Mouse (Mus musculus): ENCODE measurements around the gene Wdr37. TPM values are rescaled to one million over a fixed set of nuclear protein-coding genes. Genes with fewer than 3 reads are reported as not detected.

The Wdr37 gene
- polyA plus RNA-seq, 1 experiment from 2014 or later = 21.3 TPM

DNA sequence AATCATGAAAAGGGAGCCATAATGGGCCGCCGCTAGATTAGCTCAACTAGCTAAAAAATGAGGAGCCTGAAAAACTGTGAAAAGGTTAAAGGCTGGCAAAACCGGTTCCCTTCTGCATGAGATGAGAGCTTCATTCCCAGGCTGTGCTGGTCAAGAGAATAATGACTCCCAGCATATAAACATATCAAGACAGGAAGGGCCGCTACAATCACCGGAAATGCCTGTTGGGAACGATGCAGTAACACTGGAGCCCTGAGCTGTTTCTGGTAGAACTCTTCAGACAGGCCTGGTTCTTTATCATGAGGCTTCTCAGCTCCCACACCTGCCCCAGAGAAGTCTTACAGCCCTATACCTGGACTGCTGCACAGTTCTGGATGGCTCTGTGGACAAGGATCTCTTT, 31.8 kb downstream of the Wdr37 start:
- Histone ChIP-seq H3K4me1 (no peaks in the 10 kb centered on the region), H3K36me3 (peaks cover 82% of the 10 kb centered on the region), H3K9me3 (no peaks in the 10 kb centered on the region), H3K4me2 (no peak overlapping the region), H3K4me3 (no peak overlapping the region), H3K9ac (no peak overlapping the region), H3K27ac (no peak overlapping the region), H3K27me3 (no peaks in the 10 kb centered on the region)
- no peak for ATAC-seq (ENCODE audit: insufficient number of reproducible peaks, insufficient read depth, low FRiP score, low TSS enrichment, low read depth)
- 90% methylated on average over 6 of the region's 6 CpGs for WGBS

DNA sequence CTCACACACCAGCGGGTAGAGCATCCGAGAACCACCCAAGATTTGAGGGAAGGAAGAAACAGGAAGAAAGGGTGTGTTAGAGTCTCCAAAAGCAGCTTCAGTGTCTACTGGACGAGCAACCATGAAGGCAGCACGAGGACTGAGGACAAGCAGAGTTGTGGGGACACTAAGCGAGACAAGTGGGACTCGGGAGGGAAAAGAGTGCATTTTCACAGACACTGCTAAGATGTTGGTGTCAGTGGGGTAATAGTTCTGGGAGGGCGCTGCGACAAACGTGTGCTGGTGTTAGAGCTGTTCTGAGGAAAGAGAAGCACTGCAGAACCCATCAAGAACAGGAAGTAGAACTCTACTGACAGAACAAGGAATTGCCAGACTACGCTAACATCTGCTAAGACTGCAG, 32.6 kb downstream of the Wdr37 start:
- no peaks in the 10 kb centered on the region for H3K9me3 ChIP-seq
- no peak for ATAC-seq (ENCODE audit: insufficient number of reproducible peaks, insufficient read depth, low FRiP score, low TSS enrichment, low read depth)
- H3K4me1 ChIP-seq = no peaks in the 10 kb centered on the region
- H3K4me2 ChIP-seq = no peak overlapping the region
- 93% methylated on average over 10 of the region's 10 CpGs for WGBS
- H3K36me3 ChIP-seq = peaks cover 87% of the 10 kb centered on the region
- H3K9ac ChIP-seq = no peak overlapping the region
- no peak overlapping the region for H3K4me3 ChIP-seq
- no peak overlapping the region for H3K27ac ChIP-seq
- no peaks in the 10 kb centered on the region for H3K27me3 ChIP-seq

DNA sequence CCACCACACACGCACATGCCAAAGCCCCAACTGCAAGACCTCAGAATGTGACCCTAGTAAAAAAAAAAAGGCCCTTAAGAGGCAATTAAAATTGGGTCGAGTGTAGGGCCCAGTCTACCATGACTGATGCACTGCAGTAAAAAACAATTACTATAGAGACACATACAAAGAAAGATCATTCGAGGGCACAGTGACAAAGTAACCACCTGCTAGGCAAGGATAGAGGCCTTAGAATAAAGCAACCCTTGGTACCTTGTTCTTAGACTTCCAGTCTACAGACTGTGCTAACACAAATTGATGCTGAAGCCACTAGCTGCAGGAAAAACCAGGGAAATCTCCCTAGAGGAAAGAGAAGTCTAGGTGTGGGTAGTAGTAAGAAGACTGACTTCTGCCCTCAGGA, 33.3 kb downstream of the Wdr37 start:
- no peak for ATAC-seq (ENCODE audit: insufficient number of reproducible peaks, insufficient read depth, low FRiP score, low TSS enrichment, low read depth)
- no peak overlapping the region for H3K4me2 ChIP-seq
- H3K4me3 ChIP-seq = no peak overlapping the region
- no peaks in the 10 kb centered on the region for H3K27me3 ChIP-seq
- no peak overlapping the region for H3K27ac ChIP-seq
- H3K9ac ChIP-seq = no peak overlapping the region
- peaks cover 88% of the 10 kb centered on the region for H3K36me3 ChIP-seq
- WGBS = 80% methylated on average over 3 of the region's 3 CpGs
- no peaks in the 10 kb centered on the region for H3K9me3 ChIP-seq
- no peaks in the 10 kb centered on the region for H3K4me1 ChIP-seq

DNA sequence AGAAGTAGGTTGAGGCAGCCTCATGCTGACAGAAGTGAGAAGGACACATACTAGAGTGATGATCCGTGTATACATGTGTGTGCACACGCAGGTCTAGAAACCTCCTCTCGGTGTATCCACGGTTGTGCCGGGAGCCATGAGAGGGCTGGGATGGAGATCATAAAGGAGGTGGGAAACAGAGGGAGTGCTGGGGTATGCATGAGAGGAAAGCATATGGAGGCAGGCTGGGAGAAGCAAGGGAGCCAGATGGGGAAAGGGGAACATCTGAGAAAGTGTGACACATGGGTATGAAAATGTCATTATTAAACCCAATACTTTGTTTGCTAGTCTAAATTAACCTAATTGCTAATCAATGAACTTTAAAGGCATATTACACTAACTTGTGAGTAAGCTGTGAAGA, 37.1 kb downstream of the Wdr37 start:
- Histone ChIP-seq H3K4me2 (no peak overlapping the region), H3K4me3 (no peak overlapping the region), H3K4me1 (no peaks in the 10 kb centered on the region; the same call in 1 of the 2 replicates), H3K9me3 (no peaks in the 10 kb centered on the region), H3K27me3 (no peaks in the 10 kb centered on the region), H3K9ac (no peak overlapping the region), H3K27ac (no peak overlapping the region), H3K36me3 (peaks cover 66% of the 10 kb centered on the region)
- 91% methylated on average over 5 of the region's 5 CpGs for WGBS
- ATAC-seq (ENCODE audit: insufficient number of reproducible peaks, insufficient read depth, low FRiP score, low TSS enrichment, low read depth) = no peak

DNA sequence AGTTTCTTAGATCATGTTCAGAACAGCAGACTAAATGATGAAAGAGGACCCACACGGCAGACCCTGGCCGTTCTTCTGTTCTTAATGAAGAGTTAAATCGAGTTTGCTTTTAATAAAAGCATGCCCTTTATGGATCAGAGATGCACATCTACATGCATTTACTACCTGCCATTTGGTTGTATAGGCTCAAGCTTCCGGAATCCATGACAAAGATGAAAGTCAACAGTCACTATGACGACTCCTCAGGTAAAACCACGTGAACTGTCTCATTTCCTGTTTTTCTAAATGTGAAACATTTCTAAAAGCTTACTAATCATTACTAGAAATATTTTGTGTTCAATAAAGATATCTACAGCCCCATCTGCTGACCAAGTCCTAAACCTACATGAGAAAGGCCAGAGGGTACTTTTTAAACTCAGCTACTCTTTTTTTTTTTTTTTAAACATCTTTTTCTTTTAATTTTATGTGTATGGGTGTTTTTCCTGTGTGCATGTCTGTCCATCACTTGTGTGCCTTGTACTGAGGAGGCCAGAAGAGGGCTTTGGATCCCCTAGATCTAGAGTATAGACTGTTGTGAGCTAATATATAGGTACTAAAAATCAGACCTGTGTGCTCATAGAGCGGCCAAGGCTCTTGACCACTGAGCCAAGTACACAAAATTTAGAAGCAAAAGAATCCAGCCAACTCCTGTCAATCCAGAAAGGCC, 40.0 kb downstream of the Wdr37 start:
- Histone ChIP-seq H3K4me3 (no peak overlapping the region), H3K9me3 (no peaks in the 10 kb centered on the region), H3K4me1 (no peaks in the 10 kb centered on the region; the same call in 1 of the 2 replicates), H3K27ac (no peak overlapping the region), H3K36me3 (peaks cover 64% of the 10 kb centered on the region), H3K27me3 (no peaks in the 10 kb centered on the region), H3K4me2 (no peak overlapping the region), H3K9ac (no peak overlapping the region)
- ATAC-seq (ENCODE audit: insufficient number of reproducible peaks, insufficient read depth, low FRiP score, low TSS enrichment, low read depth) = no peak
- 71% methylated on average over 7 of the region's 7 CpGs for WGBS

DNA sequence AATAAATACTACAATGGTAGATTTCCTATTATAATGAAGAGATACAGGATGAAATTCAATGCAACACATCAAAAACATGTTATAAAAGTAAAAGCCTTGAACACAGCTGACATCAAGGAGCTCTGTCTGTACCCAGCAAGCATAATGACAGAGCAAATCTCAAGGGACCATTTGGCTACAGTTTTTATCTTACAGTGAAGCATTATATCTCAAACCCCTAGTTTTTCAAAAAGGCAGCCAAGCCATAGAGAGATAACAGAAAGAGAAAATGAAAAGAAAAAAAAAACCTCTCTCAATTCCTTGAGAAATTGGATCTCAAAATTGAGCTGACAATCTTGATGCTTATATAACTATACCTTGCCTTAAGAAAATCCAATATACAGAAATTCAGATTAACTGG, 41.0 kb downstream of the Wdr37 start:
- Histone ChIP-seq H3K4me2 (no peak overlapping the region), H3K27me3 (no peaks in the 10 kb centered on the region), H3K4me1 (no peaks in the 10 kb centered on the region; the same call in 1 of the 2 replicates), H3K9ac (no peak overlapping the region), H3K27ac (no peak overlapping the region), H3K36me3 (peaks cover 60% of the 10 kb centered on the region), H3K9me3 (no peaks in the 10 kb centered on the region), H3K4me3 (no peak overlapping the region)
- no peak for ATAC-seq (ENCODE audit: insufficient number of reproducible peaks, insufficient read depth, low FRiP score, low TSS enrichment, low read depth)

DNA sequence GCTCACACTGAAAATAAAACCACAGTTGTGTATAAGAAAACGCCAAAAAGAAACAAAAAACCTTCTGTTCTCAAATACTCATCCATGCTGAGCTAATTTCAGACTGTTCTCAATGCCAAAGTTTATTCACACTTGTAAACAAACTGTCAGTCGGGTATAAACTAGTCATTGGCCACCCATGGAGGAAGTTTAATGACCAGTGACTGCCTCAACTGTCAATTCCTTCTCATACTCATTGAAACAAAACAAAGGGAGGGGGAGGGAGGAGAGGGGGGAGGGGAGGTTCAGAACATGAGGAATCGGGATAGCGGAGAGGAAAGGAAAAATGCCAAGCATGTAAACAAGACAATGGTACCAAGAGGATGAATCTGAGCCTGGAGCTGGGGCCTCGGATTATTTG, 41.9 kb downstream of the Wdr37 start:
- H3K4me1 ChIP-seq = no peaks in the 10 kb centered on the region; the same call in 1 of the 2 replicates
- H3K27me3 ChIP-seq = no peaks in the 10 kb centered on the region
- H3K9ac ChIP-seq = no peak overlapping the region
- no peak overlapping the region for H3K27ac ChIP-seq
- no peak for ATAC-seq (ENCODE audit: insufficient number of reproducible peaks, insufficient read depth, low FRiP score, low TSS enrichment, low read depth)
- H3K9me3 ChIP-seq = no peaks in the 10 kb centered on the region
- H3K4me2 ChIP-seq = no peak overlapping the region
- H3K4me3 ChIP-seq = no peak overlapping the region
- WGBS = 62% methylated on average over 5 of the region's 5 CpGs
- H3K36me3 ChIP-seq = peaks cover 53% of the 10 kb centered on the region

DNA sequence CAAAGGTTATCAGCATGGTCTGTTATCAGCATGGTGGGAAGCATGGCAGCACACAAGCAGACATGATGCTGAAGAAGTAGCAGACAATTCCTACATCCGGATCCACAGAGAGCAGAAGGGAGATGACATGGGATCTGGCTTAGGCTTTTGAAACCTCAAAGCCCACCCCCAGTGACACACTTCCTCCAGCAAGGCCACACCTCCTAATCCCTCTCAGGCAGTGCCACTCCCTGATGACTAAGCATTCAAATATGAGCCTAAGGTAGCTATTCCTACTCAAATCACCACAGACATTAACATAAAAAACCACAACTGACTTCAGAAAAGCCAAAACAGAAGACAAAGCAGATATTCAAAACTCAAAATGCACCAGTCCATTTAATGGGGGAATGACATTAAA, 42.8 kb downstream of the Wdr37 start:
- Histone ChIP-seq H3K27me3 (no peaks in the 10 kb centered on the region), H3K9ac (no peak overlapping the region), H3K27ac (no peak overlapping the region), H3K9me3 (no peaks in the 10 kb centered on the region), H3K4me2 (no peak overlapping the region), H3K4me3 (no peak overlapping the region), H3K4me1 (no peaks in the 10 kb centered on the region; the same call in 1 of the 2 replicates), H3K36me3 (peaks cover 44% of the 10 kb centered on the region)
- WGBS = 85% methylated on average over 1 of the region's 1 CpGs
- no peak for ATAC-seq (ENCODE audit: insufficient number of reproducible peaks, insufficient read depth, low FRiP score, low TSS enrichment, low read depth)

DNA sequence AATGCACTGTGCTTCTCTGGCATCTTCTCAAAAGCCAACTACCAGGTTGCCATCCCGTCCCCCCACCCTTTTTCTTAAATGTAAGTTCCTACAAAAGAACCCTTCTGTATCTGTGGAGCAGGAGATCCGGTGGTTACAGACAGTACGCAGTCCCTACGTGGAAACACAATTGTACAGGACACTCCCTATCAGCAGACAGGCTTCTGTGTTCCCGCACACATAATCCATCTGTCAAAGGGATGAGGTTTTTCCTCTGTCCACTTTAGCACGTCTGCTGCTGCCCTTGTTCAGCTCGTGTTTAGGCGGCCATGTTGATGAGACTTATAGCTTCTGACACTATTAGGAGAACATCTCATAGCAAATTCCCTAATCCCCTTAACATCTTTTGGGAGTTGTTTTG, 48.2 kb downstream of the Wdr37 start:
- Histone ChIP-seq H3K9ac (no peak overlapping the region), H3K36me3 (peaks cover 57% of the 10 kb centered on the region)

DNA sequence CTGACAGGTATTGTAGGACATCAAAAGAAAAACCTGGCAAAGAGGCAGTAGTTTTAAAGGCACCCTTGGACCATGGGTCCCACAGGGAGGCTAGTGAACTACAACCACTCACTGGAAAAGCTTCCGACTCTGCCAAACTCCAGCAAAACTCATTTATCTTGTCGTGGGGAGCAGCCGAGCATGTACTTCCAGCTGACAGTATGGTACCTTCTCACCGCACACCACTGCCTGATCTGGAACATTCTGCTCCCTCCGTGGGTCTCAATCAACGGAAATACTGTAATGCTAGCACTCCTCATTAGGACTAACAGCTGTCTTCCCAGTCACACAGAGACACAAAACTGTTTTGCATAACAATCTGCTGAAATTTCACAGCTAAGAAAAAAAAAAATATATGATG, 48.6 kb downstream of the Wdr37 start:
- no peak for ATAC-seq (ENCODE audit: insufficient number of reproducible peaks, insufficient read depth, low FRiP score, low TSS enrichment, low read depth)
- Histone ChIP-seq H3K27me3 (no peaks in the 10 kb centered on the region), H3K9ac (no peak overlapping the region), H3K4me2 (no peak overlapping the region), H3K36me3 (peaks cover 57% of the 10 kb centered on the region), H3K9me3 (no peaks in the 10 kb centered on the region), H3K27ac (no peak overlapping the region), H3K4me1 (no peaks in the 10 kb centered on the region), H3K4me3 (no peak overlapping the region)
- 90% methylated on average over 6 of the region's 6 CpGs for WGBS

More for the DNA sequence above, 48.2 kb downstream of the Wdr37 start:
- H3K27me3 ChIP-seq = no peaks in the 10 kb centered on the region
- H3K4me2 ChIP-seq = no peak overlapping the region
- 91% methylated on average over 8 of the region's 8 CpGs for WGBS
- H3K9me3 ChIP-seq = no peaks in the 10 kb centered on the region
- no peaks in the 10 kb centered on the region for H3K4me1 ChIP-seq
- no peak overlapping the region for H3K27ac ChIP-seq
- no peak for ATAC-seq (ENCODE audit: insufficient number of reproducible peaks, insufficient read depth, low FRiP score, low TSS enrichment, low read depth)
- H3K4me3 ChIP-seq = no peak overlapping the region

DNA sequence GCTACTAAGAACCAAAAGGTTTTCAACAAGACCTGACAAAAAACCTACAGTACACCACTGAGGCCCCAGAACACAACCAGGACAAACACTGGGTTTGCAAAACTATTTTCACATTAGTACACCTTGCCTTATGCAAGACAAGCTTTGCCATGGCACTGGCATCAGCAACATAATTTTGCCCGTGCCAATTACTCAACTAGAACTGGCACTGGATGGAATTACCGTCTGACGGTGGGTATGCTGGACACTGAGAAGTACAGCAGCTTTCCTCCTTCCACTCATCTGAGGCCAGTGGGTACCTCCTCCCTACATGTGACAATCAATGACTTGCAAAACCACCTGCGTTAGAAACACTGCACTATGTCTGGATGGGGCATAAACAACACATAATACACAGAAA, 49.5 kb downstream of the Wdr37 start:
- H3K27me3 ChIP-seq = no peaks in the 10 kb centered on the region
- H3K9me3 ChIP-seq = no peaks in the 10 kb centered on the region
- no peak overlapping the region for H3K4me2 ChIP-seq
- H3K9ac ChIP-seq = no peak overlapping the region
- ATAC-seq (ENCODE audit: insufficient number of reproducible peaks, insufficient read depth, low FRiP score, low TSS enrichment, low read depth) = no peak
- no peak overlapping the region for H3K4me3 ChIP-seq
- no peak overlapping the region for H3K27ac ChIP-seq
- 92% methylated on average over 4 of the region's 4 CpGs for WGBS
- peaks cover 62% of the 10 kb centered on the region for H3K36me3 ChIP-seq
- H3K4me1 ChIP-seq = no peaks in the 10 kb centered on the region

DNA sequence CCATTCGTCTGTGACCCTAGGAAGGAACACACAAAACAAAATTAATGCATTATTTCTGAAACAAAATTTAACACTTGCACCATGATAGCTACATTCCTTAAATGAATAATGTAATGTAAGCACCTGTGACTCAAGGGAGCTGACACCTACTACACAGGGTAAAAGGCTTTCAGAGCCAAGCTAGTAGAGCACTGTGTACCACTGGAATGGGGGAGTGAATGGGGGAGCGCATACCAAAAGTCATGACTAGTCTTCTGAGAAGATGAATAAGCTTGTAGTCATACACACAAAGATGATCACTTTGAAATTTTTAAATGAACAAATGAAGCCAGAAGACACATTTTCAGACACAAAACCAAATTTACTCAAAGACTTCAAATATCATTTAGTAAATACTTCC, 65.8 kb downstream of the Wdr37 start:
- Histone ChIP-seq H3K27me3 (no peaks in the 10 kb centered on the region), H3K4me2 (no peak overlapping the region), H3K36me3 (peaks cover 23% of the 10 kb centered on the region), H3K4me1 (no peaks in the 10 kb centered on the region), H3K9me3 (no peaks in the 10 kb centered on the region), H3K27ac (no peak overlapping the region), H3K4me3 (no peak overlapping the region), H3K9ac (no peak overlapping the region)
- 98% methylated on average over 2 of the region's 2 CpGs for WGBS
- no peak for ATAC-seq (ENCODE audit: insufficient number of reproducible peaks, insufficient read depth, low FRiP score, low TSS enrichment, low read depth)

Measured in embryonic facial prominence, embryonic 13.5 days (tissue).